Mouse (Mus musculus) small intestine, adult 2 months (tissue): ENCODE results near the gene 2310022B05Rik.

Experiments used
- CTCF ChIP-seq: fragments of 200-500 bp; IDR thresholded peaks from 2 replicates; pipeline ENCODE4 v1.5.1; 2012; ENCODE audit warnings: low read depth, mild to moderate bottlenecking, control low read depth, inconsistent platforms, low read length, moderate library complexity, mixed read lengths; ENCODE audit not compliant: insufficient replicate concordance, insufficient read length; ENCODE audit errors: extremely low read depth
- POLR2A ChIP-seq: fragments of 200-500 bp; IDR thresholded peaks from 2 replicates; pipeline ENCODE4 v1.6.1; 2012; ENCODE audit warnings: low read depth, mild to moderate bottlenecking, control low read depth, inconsistent platforms, low read length, moderate library complexity

DNA sequence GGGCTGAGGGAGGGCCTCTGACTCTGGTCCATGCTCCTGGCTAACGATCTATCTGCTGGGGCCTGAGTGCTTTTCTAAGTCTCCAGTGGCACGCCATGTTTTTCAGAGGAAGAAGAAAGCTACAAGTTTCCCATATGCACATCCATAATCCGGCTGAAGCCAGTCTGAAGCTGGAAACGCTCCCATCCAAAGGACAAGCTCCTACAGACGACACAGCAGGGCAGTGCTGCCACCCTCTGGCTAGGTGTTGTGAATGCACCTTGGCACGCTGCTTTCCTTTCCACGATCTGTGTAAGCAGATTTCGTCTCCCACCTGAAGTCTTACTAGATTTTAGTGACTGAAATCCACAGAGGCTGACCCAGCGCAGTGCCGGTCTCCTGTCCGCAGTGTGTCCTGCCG, 14.3 kb upstream of the 2310022B05Rik start:
- peak; percentile 89 for TF ChIP-seq CTCF
- TF ChIP-seq POLR2A = no peak
